Mouse (Mus musculus): Measurements from ENCODE around the gene Ctcfl.

GRCm38 (mm10) chr2:173048041-173048745 is 71.1 kb downstream of the Ctcfl start:
- TF ChIP-seq EP300 (IDR thresholded peaks at IDR 0.05; ENCODE audit: insufficient read depth, low read depth, low read length), result no peak
- no peak for TF ChIP-seq CTCF (IDR thresholded peaks at IDR 0.05)
- no peak for TF ChIP-seq POLR2A (IDR thresholded peaks at IDR 0.05; ENCODE audit: insufficient read depth, low read depth, low read length)

Measured in heart, adult 2 months (tissue).